8 mouse cellular contexts compared by ENCODE assay signal in the genomic region with DNA sequence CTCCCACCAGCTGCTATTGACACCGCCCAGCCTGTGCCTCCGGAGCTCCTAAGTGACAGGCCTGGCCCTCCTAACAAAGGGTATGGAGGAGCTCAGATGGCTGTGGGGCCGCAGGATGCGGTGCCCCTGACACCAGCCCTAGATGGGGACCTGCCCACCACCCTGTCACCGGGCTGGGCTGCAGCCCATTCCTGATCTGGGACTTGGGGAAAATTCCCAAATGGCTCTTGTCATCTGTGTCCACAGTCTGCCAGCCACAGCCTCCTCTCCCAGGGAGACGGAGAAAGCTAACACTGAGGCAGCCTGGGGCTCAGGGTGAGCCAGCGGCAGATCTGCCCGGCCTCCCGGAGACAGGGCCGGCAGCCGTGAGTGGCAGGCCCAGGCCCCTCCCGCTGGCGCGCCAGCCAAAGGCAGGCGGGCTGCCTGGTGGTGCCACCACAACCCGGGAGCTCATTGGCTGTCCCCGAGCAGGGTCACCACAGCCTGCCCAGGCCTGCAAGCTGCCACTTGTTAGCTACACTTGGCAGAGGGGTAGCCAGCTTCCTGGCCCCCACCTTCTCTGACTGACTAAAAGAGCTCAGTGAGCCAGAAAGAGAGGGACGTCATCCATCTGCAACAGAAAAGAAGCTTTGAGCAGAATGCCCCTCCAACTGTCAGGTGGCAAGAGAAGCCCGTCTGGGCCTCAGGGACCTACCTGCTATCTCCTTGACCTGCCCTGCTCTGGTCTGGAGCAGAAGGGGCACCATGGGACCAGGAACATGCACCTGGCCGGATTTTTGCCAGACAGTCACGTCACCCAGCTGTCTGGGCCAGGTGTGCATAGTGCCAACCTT. TPM values are rescaled to one million over a fixed set of nuclear protein-coding genes. Genes with fewer than 3 reads are reported as not detected.
DNase-seq lines count a peak whose midpoint lies in the region; ATAC-seq and TF ChIP-seq lines count a peak whose summit lies in the region.

No protein-coding gene starts in this region.

- ATAC-seq in lung, postnatal 0 days: peak; percentile 95

- H3K4me1 ChIP-seq in cerebellum, adult 2 months (ENCODE audit: control insufficient read depth, insufficient read depth, low read length): peaks cover 16% of the 10 kb centered on the region
- H3K4me1 ChIP-seq in hindbrain, embryonic 10.5 days (replicated peaks): peaks cover 95% of the 10 kb centered on the region
- H3K4me1 ChIP-seq in lung, postnatal 0 days (ENCODE audit: insufficient read depth, low read depth, low read length): peaks cover 16% of the 10 kb centered on the region

- H3K27me3 ChIP-seq in cerebellum, adult 2 months (ENCODE audit: control insufficient read depth, insufficient read depth, low read length): no peaks in the 10 kb centered on the region
- H3K27me3 ChIP-seq in hindbrain, embryonic 10.5 days (ENCODE audit: insufficient read depth, poor library complexity, severe bottlenecking): no peaks in the 10 kb centered on the region
- no peaks in the 10 kb centered on the region for H3K27me3 ChIP-seq in lung, postnatal 0 days (replicated peaks; ENCODE audit: insufficient read depth, low read length)

- WGBS in cerebellum, adult 2 months: 9% methylated on average over 21 of the region's 21 CpGs
- 7% methylated on average over 21 of the region's 21 CpGs for whole genome bisulfite sequencing in hindbrain, embryonic 10.5 days
- 8% methylated on average over 21 of the region's 21 CpGs for WGBS in lung, postnatal 0 days

- no peak for TF ChIP-seq CTCF in cerebellum, adult 2 months (IDR thresholded peaks at IDR 0.05; ENCODE audit: borderline replicate concordance, insufficient read depth, low read depth, low read length)
- no peak for TF ChIP-seq CTCF in lung, postnatal 0 days (IDR thresholded peaks at IDR 0.05)

- DNase-seq in MN1 (ENCODE audit: low spot score): peak; percentile 99
- peak; percentile 84 to 92 for DNase-seq in cerebellum, adult 2 months
- peak; percentile 85 for DNase-seq in forelimb bud, embryonic 11.5 days (ENCODE audit: low read depth, low spot score)
- DNase-seq in hindbrain, embryonic 10.5 days (ENCODE audit: low spot score): peak; percentile 91
- DNase-seq in layer of hippocampus, postnatal 10 days (ENCODE audit: low spot score in 2 of 2): peak; percentile 88 to 92
- DNase-seq in lung, postnatal 0 days (ENCODE audit: low spot score): peak; percentile 94
- DNase-seq in retina, embryonic 14.5 days (ENCODE audit: low spot score): peak; percentile 91
- peak; percentile 89 to 96 for DNase-seq in thymus, postnatal 36 days

- H3K9me3 ChIP-seq in hindbrain, embryonic 10.5 days: no peaks in the 10 kb centered on the region
- H3K9me3 ChIP-seq in lung, postnatal 0 days (ENCODE audit: low read length): no peaks in the 10 kb centered on the region

- H3K27ac ChIP-seq in cerebellum, adult 2 months (ENCODE audit: insufficient read depth, low read length): peak overlapping the region; percentile 78
- H3K27ac ChIP-seq in hindbrain, embryonic 10.5 days: peak overlapping the region; percentile 95
- peak overlapping the region; percentile 90 for H3K27ac ChIP-seq in lung, postnatal 0 days (ENCODE audit: low read length)

- TF ChIP-seq EP300 in lung, postnatal 0 days (IDR thresholded peaks at IDR 0.05): 0 out of 2 replicates have a peak, but pooled peaks have one; percentile 51

- peak overlapping the region; percentile 39; the same call in 1 of the 2 replicates for H3K4me2 ChIP-seq in lung, postnatal 0 days (replicated peaks; ENCODE audit: low read depth, low read length)

- peak; percentile 60; the same call in 1 of the 2 replicates for TF ChIP-seq POLR2A in cerebellum, adult 2 months (IDR thresholded peaks at IDR 0.05; ENCODE audit: borderline replicate concordance, insufficient read depth, low read length)

- peak overlapping the region; percentile 31 for H3K4me3 ChIP-seq in cerebellum, adult 2 months (replicated peaks; ENCODE audit: insufficient read depth, low read depth, low read length)
- peak overlapping the region; percentile 38 for H3K4me3 ChIP-seq in hindbrain, embryonic 10.5 days
- no peak overlapping the region for H3K4me3 ChIP-seq in lung, postnatal 0 days (ENCODE audit: low read depth, low read length)

- peaks cover 35% of the 10 kb centered on the region for H3K36me3 ChIP-seq in hindbrain, embryonic 10.5 days
- peaks cover 19% of the 10 kb centered on the region for H3K36me3 ChIP-seq in lung, postnatal 0 days (ENCODE audit: insufficient read depth, low read length)

- H3K9ac ChIP-seq in lung, postnatal 0 days (replicated peaks; ENCODE audit: low read depth): no peak overlapping the region

RNA-seq across cellular contexts. Expression of a gene that starts 20.2 kb away (rescaled TPM):
- 48.6 and 52.3 TPM in 2 replicates for polyA plus RNA-seq in cerebellum, adult 2 months (2012; rRNA removed)
- 27.2 and 31.5 TPM in 2 replicates for polyA plus RNA-seq in hindbrain, embryonic 10.5 days (2016; fragmentation: Nextera tagmentation; extraction: Ambion mirVana)
- total RNA-seq in layer of hippocampus, postnatal 10 days (2021): 10 to 100 TPM; 43.9 to 44.2 TPM
- polyA plus RNA-seq in lung, postnatal 0 days (2015; fragmentation: Nextera tagmentation; extraction: Ambion mirVana): 19.8 and 24.4 TPM in 2 replicates

RNA-seq across cellular contexts. Expression of a gene that starts 52.1 kb away (rescaled TPM):
- polyA plus RNA-seq in cerebellum, adult 2 months (2012; rRNA removed): 48.3 and 53.9 TPM in 2 replicates
- 37.5 and 37.6 TPM in 2 replicates for polyA plus RNA-seq in hindbrain, embryonic 10.5 days (2016; fragmentation: Nextera tagmentation; extraction: Ambion mirVana)
- 10 to 100 TPM; 73.6 to 94.2 TPM for total RNA-seq in layer of hippocampus, postnatal 10 days (2021)
- 21.2 and 28.1 TPM in 2 replicates for polyA plus RNA-seq in lung, postnatal 0 days (2015; fragmentation: Nextera tagmentation; extraction: Ambion mirVana)
